Mouse (Mus musculus): Measurements from ENCODE around the gene Prmt8.

The Prmt8 gene

DNA sequence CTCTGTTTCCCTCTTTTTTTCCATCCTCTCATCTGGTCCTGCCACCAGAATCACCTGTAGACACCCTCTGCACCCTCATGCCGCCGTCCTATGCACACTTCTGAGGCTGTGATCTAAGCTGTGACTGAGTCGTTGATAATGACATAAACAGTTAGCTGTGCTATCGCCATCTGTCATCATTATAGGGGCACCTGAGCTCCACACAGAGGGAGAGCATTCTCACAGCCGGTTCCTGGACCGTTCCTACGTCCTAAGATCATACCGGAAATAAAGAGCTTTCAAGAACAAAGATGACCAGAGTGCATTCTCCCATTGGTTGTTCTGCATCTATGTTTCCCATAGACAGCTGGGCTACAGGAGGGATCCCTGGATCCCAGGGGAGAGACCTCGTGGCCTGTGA, 28.6 kb downstream of the Prmt8 start:
- no peak for DNase-seq (ENCODE audit: low read depth in 1 of 2, low spot score in 2 of 2)

DNA sequence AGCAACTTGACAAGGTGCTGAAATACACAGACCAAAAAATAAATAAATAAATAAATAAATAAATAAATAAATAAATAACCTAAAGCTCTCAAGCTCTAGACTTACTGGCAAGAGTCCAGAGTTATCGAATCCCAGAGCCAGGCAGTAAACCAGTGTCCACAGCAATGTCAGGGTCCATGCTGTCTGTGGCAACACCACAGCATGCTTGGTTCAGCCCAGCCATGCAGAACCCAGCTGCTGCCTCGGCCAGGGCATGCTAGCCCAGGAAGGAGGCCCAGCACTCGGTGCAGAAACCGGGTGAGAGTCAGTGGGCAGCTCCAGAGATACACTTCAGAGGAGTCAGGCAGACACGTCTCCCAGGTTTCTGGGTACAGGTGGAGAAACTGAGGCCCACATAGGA, 29.4 kb downstream of the Prmt8 start:
- DNase-seq (ENCODE audit: low read depth in 1 of 2, low spot score in 2 of 2) = no peak

- DNase-seq (ENCODE audit: low read depth in 1 of 2, low spot score in 2 of 2) = no peak
Observed at GRCm38 (mm10) chr6:127735130-127735981, 33.9 kb downstream of the Prmt8 start.

- no peak for DNase-seq (ENCODE audit: low read depth in 1 of 2, low spot score in 2 of 2)
Observed at GRCm38 (mm10) chr6:127723126-127723525, 46.1 kb downstream of the Prmt8 start.

DNA sequence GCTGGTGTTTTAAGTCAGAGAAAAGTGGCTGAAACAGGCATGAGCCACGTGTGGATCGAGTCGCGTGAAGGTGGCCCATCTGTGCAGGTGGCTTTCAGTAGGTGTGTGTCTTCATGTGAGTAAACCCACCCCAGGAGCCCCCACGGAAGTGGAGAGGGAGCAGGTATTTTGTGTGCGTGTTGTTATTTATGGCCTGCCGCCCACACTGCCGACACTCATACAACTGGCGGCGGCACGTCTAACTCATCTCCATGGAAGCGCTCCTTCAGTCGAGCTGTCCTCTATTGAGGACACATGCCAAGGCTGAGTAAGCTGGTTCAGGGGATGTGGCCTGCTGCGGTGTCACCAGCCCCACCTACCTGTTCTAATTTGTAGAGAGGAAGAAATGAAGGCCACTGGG, 49.4 kb downstream of the Prmt8 start:
- no peak for DNase-seq (ENCODE audit: low read depth in 1 of 2, low spot score in 2 of 2)

DNA sequence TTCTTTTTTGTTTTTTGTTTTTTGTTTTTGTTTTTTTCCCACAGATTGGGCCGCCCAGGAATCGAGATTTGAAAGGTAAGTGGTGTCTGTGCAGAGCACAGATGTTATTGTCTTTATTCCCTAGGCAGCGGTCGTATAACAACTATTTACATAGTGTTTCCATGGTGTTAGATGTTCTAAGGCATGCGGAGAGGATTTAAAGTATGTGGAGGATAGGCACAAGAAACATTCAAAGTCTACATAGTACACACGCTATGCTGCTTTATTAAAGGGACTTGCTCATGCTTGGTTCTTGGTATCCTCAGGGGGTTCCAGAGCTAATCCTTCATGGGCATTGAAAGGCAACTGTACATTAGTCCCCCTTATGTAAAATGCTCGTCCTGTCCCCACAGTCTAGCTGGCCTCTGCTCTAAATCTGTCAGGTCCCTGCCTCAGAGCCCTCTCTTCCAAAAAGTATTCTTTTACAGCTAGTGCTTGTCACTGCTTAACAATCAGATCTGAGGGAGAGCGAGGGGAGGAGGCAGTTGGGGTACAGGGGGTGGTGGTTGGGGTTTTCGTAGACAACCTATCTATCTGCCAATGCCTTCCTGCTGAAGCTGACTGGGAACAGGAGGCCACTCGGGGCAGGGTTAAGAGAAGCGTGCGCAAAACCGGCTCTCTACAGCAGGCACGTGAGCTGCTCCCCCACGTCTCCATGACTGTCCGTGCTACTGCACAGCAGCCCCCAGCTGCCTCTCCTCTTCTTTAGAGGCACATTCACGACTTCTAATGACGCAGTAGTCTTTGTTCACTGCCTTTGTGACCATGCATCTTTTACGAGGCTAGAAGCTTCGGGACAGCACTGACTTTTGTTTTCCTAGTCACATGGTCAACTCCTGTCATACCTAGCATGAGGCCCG, 51.8 kb downstream of the Prmt8 start:
- DNase-seq (ENCODE audit: low read depth in 1 of 2, low spot score in 2 of 2) = no peak

DNA sequence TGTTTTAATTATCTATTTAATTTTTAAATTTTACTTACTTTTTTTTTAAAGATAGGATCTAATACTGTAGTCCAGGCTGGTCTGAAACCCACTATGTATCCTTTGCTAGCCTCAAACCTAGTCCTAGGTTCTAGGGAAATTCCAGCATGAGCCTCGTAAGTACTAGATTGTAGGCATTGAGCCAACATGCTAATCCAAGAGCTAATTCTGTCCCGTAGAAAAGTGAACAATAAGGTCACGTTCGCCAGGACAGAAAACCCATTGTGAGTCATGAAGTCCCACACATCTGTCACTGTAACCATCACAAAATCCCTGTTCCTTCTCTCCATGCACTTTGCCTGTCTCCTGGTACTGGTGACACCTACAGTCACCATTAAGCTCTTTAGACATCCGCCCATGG, 53.8 kb downstream of the Prmt8 start:
- no peak for DNase-seq (ENCODE audit: low read depth in 1 of 2, low spot score in 2 of 2)

DNA sequence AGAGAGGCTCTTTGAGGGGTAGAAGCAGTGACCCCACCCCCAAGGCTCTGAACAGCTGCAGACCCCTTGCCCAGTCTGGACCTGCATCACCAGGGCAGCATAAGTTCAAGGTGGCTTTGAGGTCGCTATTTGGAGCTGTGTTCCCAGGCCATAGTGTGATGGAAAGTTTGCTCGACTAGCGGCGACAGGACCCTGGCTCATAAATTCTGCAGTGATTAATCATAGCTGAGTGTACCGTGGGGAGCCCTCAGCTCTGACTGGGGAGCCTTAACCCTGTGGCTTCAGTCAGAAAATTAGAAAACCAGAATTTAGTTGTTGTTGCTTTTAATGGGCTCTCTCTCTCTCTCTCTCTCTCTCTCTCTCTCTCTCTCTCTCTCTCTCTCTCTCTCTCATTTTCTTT, 54.4 kb downstream of the Prmt8 start:
- no peak for DNase-seq (ENCODE audit: low read depth in 1 of 2, low spot score in 2 of 2)

DNA sequence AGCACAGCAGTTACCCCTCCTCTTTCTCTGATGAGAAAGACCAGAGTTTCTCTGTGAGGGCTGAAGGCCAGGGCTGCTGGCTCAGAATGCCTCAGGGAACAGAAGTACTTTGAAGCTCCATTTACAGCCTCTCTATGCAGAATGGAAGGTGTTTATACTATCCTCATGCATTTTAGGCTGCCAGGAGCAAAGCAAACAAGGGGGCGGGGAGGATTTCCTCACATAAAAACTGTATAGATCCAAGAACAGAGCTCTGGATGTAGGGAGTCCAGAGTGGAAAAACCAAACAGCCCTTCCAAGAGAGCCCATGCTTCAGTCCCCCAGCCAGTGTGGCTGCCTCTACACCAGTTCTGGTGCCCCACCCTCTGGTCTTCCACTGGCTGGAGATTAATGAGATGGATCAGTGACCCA, 61.0 kb downstream of the Prmt8 start:
- DNase-seq (ENCODE audit: low read depth in 1 of 2, low spot score in 2 of 2) = no peak

DNA sequence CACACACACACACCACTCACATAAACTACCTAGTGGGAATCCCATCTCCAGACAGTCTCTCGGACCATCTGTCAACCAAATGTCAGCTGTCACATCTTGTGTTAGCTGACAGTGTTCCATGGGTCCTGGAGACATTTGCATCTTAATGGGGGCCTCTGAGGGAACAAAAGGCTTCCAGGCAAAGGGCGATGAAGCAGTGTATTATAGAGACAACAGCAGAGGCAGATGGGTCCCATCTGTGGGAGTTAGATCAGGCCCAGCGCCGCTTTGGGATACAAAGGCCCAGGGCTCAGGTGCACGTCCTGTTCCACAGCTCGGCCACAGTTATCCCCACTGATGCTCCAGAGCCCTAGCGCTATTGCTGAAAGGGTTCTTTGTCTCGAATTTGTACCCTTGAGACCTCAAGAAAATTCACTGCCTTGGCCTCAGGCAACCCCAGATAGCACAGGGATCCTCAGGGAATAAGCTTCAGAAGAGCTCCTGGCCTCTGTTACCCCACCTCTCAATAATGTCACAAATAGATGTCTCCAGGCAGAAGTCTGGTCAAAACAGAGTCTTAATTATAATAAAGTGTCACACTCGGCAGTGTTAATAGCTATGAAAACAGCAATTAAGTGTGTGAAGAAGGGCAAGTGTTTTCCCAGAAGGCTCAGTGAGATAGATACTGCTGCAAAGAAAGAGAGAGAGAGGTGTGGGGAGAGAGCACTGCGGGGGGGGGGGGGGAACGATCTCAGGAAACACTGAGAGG, 68.1 kb downstream of the Prmt8 start:
- DNase-seq (ENCODE audit: low read depth in 1 of 2, low spot score in 2 of 2) = no peak

DNA sequence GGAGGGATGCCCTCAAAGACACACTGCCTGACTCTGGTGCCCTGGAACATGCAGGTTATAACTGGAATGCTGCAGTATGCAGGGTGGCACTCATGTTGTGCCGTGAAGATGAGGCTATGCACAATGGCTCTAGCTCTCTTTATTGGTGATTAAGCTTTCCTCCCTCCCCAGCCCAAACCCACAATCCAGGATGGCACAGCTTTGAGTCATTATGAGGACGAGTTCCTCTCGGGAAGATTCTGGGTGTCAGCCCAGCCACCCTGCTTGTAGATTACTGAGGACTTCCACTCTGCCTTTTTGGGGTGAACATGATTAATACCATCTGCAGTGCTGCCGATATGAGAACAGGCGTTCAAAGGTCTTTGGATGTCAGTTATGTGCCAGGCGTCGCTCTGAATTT, 75.6 kb downstream of the Prmt8 start:
- no peak for DNase-seq (ENCODE audit: low read depth in 1 of 2, low spot score in 2 of 2)

DNA sequence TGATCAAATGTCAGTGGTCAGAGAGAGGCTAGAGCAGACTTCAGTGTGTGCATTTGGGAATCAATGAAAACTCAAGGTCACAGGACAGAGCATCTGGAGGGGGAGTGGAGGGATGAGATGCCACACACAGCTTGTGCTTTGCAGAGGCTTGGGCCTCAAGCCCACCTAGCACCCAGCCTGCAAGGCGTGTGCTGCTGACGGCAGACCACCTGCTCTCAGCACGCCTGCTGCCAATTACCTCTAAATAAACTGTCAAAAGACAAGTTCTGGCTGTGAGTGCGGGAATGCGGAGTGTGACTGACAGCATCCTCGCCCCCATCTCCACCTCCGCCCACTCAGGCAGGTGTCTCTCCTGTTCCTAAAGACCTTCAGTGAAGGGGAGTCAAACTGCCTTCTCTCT, 77.0 kb downstream of the Prmt8 start:
- DNase-seq (ENCODE audit: low read depth in 1 of 2, low spot score in 2 of 2) = no peak

- DNase-seq (ENCODE audit: low read depth in 1 of 2, low spot score in 2 of 2) = no peak
Observed at GRCm38 (mm10) chr6:127687181-127687860, 82.0 kb downstream of the Prmt8 start.

DNA sequence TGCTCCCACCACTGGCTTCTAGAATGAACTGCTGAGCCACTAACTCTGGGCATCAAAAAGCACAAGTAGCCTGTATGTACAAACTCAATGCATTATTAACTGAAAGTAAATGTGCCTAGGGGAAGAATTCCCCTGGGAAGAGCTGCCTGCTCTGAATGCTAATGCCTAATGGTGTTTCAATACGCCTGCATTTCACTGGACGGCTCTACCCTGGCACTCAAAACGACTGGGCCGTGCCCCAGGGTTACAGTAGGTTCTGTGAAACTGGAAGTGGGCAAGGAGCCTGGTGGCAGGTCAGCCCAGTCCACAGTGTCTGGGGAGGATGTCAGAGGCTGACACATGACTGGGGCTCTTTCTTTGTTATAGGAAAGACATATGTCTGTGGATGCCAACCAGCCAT, 84.3 kb downstream of the Prmt8 start:
- no peak for DNase-seq (ENCODE audit: low read depth in 1 of 2, low spot score in 2 of 2)

DNA sequence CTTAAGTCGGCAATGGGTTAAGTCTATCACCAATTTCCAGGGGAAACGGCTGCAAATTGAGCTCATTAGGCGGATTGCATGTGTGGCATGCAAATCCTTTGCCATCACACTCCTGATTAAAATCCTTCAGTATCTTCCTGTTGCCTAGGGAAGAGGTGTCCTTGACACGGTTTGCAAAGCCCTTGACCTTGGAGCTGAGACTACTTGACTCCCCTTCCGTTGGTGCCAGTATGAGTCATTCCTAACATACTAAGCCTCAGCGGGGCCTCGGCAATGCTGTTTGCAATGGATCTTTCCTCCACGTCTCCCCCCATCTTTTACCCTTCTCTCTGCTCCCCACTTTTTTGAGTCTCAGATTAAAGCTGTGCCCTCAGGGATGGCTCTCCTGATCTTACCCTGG, 85.7 kb downstream of the Prmt8 start:
- no peak for DNase-seq (ENCODE audit: low read depth in 1 of 2, low spot score in 2 of 2)

DNA sequence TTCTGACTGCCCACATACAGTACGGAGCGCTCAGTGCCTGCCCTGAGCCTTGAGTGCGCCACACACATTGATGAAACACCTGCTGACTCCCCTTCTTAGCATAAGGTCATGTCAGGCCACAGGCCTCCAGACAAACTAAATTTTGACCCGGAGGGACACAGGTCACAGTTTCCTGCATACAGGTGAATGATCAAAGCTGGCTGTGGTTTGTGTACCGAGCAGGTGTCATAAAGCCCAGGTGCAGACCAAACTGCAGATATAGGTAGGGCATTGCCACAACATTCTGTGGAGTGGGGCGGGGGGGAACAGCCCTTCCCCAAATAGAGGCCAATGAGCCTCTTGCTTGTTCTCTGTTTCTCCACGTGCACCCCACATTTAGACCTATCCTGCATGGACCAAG, 88.5 kb downstream of the Prmt8 start:
- DNase-seq (ENCODE audit: low read depth in 1 of 2, low spot score in 2 of 2) = no peak

GRCm38 (mm10) chr6:127678998-127679397, 90.3 kb downstream of the Prmt8 start:
- DNase-seq (ENCODE audit: low read depth in 1 of 2, low spot score in 2 of 2) = no peak

- DNase-seq (ENCODE audit: low read depth in 1 of 2, low spot score in 2 of 2) = no peak
Observed at GRCm38 (mm10) chr6:127678320-127678719, 91.0 kb downstream of the Prmt8 start.

GRCm38 (mm10) chr6:127676866-127677265, 92.4 kb downstream of the Prmt8 start:
- DNase-seq (ENCODE audit: low read depth in 1 of 2, low spot score in 2 of 2) = no peak

GRCm38 (mm10) chr6:127672071-127672470, 97.2 kb downstream of the Prmt8 start:
- DNase-seq (ENCODE audit: low read depth in 1 of 2, low spot score in 2 of 2) = no peak

DNA sequence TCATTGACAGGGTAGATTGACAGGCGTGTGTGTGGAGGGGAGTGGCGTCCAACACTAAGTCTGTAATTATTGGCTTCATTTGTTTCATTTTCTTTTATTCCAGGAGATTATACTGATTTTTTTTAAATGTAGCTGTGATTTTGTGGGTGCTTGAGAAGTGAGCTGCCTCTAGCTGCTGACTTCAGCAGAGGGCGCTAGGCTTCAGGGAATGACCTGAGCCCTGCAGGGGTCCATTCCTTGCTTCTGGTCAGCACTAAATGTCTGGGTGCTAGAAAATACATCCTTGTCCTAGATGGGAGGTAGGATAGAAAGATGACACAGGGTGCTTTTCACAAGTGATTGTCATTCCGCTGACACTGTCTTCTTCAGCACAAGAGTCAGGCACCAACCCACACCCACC, 99.2 kb downstream of the Prmt8 start:
- DNase-seq (ENCODE audit: low read depth in 1 of 2, low spot score in 2 of 2) = no peak

All from monocyte, adult 2 months (primary cell).